Mouse (Mus musculus) hindbrain, embryonic 16.5 days (tissue): ENCODE measurements around the gene Cdc37. TPM values are rescaled to one million over a fixed set of nuclear protein-coding genes. Genes with fewer than 3 reads are reported as not detected.
A peak's percentile ranks its signal among the peaks of the same experiment; 100 is the strongest.

Source experiments
- ATAC-seq: fragments of 200-750 bp; cut with Nextera tagmentation; 2 replicates; pipeline ENCODE4 v1.8.0; 2017; ENCODE audit warnings: moderate TSS enrichment, moderate library complexity
- H3K27ac ChIP-seq: fragments of 300-500 bp; sonication (generic); 2 replicates; pipeline ENCODE4 v1.5.1; 2014; ENCODE audit warnings: low read depth, mild to moderate bottlenecking, control low read depth, low read length, moderate library complexity
- H3K27me3 ChIP-seq: fragments of 300-500 bp; sonication (generic); replicated peaks from 2 replicates; pipeline ENCODE4 v1.6.1; 2014; ENCODE audit warnings: low read length; ENCODE audit not compliant: control insufficient read depth, insufficient read depth
- H3K36me3 ChIP-seq: fragments of 300-500 bp; sonication (generic); 2 replicates; pipeline ENCODE4 v1.6.1; 2014; ENCODE audit warnings: mild to moderate bottlenecking, low read length, moderate library complexity, mixed read lengths; ENCODE audit not compliant: control insufficient read depth, insufficient read depth
- H3K4me1 ChIP-seq: fragments of 300-500 bp; sonication (generic); 2 replicates; pipeline ENCODE4 v1.6.1; 2014; ENCODE audit warnings: low read depth, low read length; ENCODE audit not compliant: control insufficient read depth, insufficient read depth
- H3K4me2 ChIP-seq: fragments of 300-500 bp; sonication (generic); 2 replicates; pipeline ENCODE4 v1.6.1; 2014; ENCODE audit warnings: mild to moderate bottlenecking, low read length, control low read depth, moderate library complexity
- H3K4me3 ChIP-seq: fragments of 300-500 bp; sonication (generic); 2 replicates; pipeline ENCODE4 v1.5.1; 2014; ENCODE audit warnings: mild to moderate bottlenecking, low read length, control low read depth, moderate library complexity
- H3K9ac ChIP-seq: fragments of 300-500 bp; sonication (generic); 2 replicates; pipeline ENCODE4 v1.6.1; 2014; ENCODE audit warnings: low read depth, mild to moderate bottlenecking, control low read depth, low read length, moderate library complexity
- H3K9me3 ChIP-seq: fragments of 300-500 bp; sonication (generic); 2 replicates; pipeline ENCODE4 v1.6.1; 2014; ENCODE audit warnings: mild to moderate bottlenecking, low read length, moderate library complexity; ENCODE audit not compliant: control insufficient read depth
- WGBS: fragments of 180-500 bp; shearing (Covaris S2); extraction: QIAGEN DNeasy Blood & Tissue Kit; methylation state at CpG from one replicate; pipeline ENCODE4 v1.1.7; 2014; 5-methylcytosine and 5-hydroxymethylcytosine counted together
- polyA plus RNA-seq: library from polyadenylated mRNA; unstranded; fragments of >200 nt; fragmentation: Nextera tagmentation; extraction: Ambion mirVana; gene quantifications from 2 replicates; pipeline ENCODE4 v1.2.1, GENCODE M21; 2015

Gene Cdc37
- polyA plus RNA-seq, 1 experiment from 2014 or later: 204 TPM

DNA sequence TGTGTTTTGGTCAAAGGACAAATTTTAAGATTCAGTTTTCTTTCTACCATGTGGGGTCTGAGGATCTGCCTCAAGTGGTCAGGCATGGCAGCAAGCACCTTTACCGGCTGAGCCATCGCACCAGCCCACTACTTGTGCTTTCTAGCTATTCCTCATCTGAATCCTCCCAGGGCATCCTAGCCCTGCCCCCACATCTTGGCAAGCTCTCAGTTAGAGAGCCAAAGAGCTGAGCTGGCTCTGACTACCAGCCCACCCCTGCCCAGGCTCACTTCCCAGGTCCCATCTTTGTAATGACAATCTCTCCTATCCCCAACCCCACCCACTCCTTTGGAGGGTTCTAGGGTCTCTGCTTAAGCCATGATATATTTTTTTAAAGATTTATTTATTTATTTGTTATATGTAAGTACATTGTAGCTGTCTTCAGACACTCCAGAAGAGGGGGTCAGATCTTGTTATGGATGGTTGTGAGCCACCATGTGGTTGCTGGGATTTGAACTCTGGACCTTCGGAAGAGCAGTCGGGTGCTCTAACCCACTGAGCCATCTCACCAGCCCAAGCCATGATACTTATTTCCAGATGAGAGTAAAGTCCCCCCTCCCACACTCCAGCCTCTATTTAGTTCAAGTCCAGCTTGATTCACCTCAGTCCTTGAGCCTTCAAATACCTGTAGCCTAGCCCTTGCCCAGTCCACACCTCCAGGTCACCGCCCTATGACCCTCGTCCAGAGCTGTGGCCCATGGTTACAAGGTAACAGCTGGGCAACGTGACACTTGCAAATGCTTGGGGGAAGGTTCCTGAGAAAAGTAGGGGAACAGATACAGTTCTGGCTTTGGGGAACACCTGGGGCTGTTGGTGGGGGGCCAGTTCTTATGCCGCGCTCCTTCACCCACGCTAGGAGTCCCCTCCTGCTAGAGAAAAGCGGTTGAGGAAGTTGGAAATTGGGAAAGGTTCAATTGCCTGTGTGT is 13.6 kb upstream of the Cdc37 start:
- no peak overlapping the region for H3K4me3 ChIP-seq
- H3K27ac ChIP-seq: no peak overlapping the region
- peaks cover 53% of the 10 kb centered on the region for H3K27me3 ChIP-seq
- no peak overlapping the region for H3K9ac ChIP-seq
- ATAC-seq: no peak
- peaks cover 21% of the 10 kb centered on the region for H3K4me1 ChIP-seq
- WGBS: 36% methylated on average over 11 of the region's 11 CpGs
- H3K36me3 ChIP-seq: no peaks in the 10 kb centered on the region
- no peak overlapping the region for H3K4me2 ChIP-seq
- no peaks in the 10 kb centered on the region for H3K9me3 ChIP-seq

DNA sequence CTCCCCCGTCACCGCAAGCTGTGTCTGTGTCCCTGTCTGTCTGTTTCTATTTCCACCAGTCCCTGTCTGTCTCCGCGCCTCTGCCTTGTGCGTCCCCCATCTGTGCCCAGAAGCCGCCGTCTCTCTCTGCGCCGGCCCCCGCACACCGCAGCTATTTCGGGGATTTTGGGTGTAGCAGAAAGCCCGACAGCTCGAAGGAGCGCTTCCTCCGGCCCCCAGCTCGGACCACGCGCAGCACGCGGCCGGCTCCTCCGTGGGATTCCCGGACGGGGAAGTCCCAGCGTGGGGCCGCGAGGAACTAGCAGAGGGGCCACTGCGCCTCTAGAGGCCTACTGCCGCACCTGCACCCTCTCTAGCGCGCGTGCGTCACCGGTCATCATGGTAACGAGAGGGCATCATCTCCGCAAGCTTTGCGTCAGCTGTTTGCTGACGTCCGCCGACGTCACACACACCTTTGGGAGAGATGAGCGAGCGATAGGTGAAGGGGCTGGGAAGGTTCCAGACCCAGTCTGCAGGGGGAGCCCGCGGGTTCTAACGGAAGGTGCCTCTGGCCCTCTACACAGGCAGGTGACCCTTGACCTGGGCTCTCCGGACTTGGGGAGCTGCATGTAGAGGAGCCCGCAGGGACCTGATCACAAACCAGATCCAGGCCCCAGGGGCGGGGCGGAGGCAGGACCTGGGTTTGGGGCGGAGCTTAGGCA is 11.6 kb upstream of the Cdc37 start:
- H3K9me3 ChIP-seq: peaks cover 3% of the 10 kb centered on the region; the same call in 1 of the 2 replicates
- peak overlapping the region; percentile 85 for H3K9ac ChIP-seq
- H3K4me2 ChIP-seq: peak overlapping the region; percentile 93
- ATAC-seq: peak; percentile 66
- under 1% methylated on average over 52 of the region's 52 CpGs for WGBS
- H3K4me3 ChIP-seq: peak overlapping the region; percentile 61
- peaks cover 38% of the 10 kb centered on the region for H3K27me3 ChIP-seq
- peaks cover 18% of the 10 kb centered on the region for H3K4me1 ChIP-seq
- H3K27ac ChIP-seq: peak overlapping the region; percentile 37; the same call in 1 of the 2 replicates
- H3K36me3 ChIP-seq: no peaks in the 10 kb centered on the region

DNA sequence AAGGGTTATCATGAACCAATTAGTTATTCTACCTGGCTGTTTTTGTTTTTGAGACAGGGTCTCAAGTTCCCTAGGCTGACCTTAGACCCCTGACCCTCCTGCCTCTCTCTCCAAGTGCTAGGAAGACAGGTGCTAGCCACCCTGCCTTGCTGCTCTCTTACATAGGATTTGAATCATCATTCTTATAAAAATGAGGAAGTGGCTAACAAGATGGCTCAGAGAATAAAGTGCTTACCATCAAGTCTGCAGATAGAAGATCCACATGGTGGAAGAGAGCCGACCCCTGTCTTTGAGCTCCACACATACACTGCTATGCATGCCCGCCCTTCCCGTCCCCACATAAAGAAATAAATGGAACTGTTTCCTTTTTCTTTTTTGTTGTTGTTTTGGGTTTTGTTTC is 5.0 kb upstream of the Cdc37 start:
- Histone ChIP-seq H3K9ac (no peak overlapping the region), H3K9me3 (peaks cover 3% of the 10 kb centered on the region; the same call in 1 of the 2 replicates), H3K4me2 (no peak overlapping the region), H3K4me3 (no peak overlapping the region), H3K27ac (no peak overlapping the region), H3K36me3 (no peaks in the 10 kb centered on the region), H3K27me3 (peaks cover 3% of the 10 kb centered on the region; the same call in 1 of the 2 replicates), H3K4me1 (peaks cover 7% of the 10 kb centered on the region)
- ATAC-seq: no peak
- 90% methylated on average over 3 of the region's 3 CpGs for WGBS

DNA sequence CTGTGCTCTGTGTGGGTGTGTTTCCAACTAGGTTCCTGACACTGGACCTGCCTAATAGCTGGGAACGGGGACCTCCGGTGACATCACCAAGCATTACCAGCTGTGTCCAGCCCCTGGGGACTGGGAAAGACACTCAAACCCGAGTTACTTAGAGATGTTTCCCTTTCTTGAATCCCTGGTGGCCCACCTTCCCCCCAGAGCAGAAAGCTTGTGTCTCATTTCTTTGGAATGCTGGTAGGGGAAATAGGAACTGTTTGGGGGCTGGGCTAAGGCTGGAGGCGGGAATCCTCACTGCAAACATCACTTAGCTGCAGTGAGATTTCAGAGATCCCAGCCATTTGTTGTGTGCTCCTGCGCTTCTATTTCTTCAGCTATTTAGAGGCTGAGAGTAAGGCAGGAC is 4.1 kb upstream of the Cdc37 start:
- Histone ChIP-seq H3K9me3 (peaks cover 3% of the 10 kb centered on the region; the same call in 1 of the 2 replicates), H3K4me1 (peaks cover 12% of the 10 kb centered on the region), H3K27ac (no peak overlapping the region), H3K9ac (no peak overlapping the region), H3K4me2 (peak overlapping the region; percentile 54), H3K36me3 (no peaks in the 10 kb centered on the region), H3K27me3 (peaks cover 3% of the 10 kb centered on the region; the same call in 1 of the 2 replicates), H3K4me3 (peak overlapping the region; percentile 26)
- ATAC-seq: no peak
- WGBS: 17% methylated on average over 5 of the region's 5 CpGs

DNA sequence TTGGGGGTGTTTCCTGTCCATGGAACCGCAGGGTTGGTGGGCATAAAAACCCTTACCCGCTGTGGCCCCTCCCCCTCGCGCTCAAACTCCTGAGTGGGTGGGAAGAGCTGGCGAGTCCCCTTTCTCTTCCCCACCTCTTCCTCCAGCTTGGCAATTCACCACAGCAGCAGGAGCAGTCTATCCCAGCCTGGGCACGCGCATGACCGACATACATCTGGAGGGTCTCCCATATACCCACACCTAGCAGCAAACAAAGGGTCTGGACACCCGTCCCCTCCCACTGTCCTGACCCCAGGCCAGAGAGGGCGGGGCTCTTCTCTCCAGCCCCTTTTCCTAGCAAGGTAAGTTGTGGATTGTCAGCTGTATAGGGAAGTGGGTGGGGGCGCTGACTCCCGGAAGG is 3.5 kb upstream of the Cdc37 start:
- WGBS: 10% methylated on average over 10 of the region's 12 CpGs
- peak overlapping the region; percentile 33; the same call in 1 of the 2 replicates for H3K9ac ChIP-seq

DNA sequence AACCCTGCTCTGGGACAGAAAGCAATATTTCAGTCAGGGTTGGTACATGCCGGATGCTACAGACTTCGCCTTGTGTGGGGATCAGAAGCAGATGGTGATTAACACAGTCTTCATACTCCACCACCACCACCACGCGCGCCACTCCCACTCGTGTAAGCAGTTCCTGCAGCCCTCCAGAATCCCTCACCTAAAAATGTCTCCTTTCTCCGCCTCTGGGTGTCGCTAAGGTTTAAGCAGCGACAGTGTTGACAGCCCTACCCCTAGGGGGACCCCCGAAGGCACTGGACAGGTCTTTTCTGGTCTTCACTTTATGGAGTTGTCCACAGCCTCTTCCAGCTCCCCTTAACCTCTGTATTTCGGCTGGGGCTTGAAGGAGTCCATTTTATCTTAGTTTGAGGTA is 2.9 kb upstream of the Cdc37 start:
- Histone ChIP-seq H3K27ac (no peak overlapping the region), H3K4me2 (peak overlapping the region; percentile 54), H3K27me3 (peaks cover 3% of the 10 kb centered on the region; the same call in 1 of the 2 replicates), H3K36me3 (no peaks in the 10 kb centered on the region), H3K4me3 (peak overlapping the region; percentile 26), H3K9me3 (0 out of 2 replicates have a peak, but pooled peaks cover 3% of the 10 kb centered on the region), H3K9ac (no peak overlapping the region; the same call in 1 of the 2 replicates), H3K4me1 (peaks cover 22% of the 10 kb centered on the region)
- 2% methylated on average over 11 of the region's 11 CpGs for WGBS
- ATAC-seq: no peak

More for the DNA sequence above, 3.5 kb upstream of the Cdc37 start:
- H3K9me3 ChIP-seq: peaks cover 3% of the 10 kb centered on the region; the same call in 1 of the 2 replicates
- H3K27ac ChIP-seq: no peak overlapping the region
- H3K4me1 ChIP-seq: peaks cover 17% of the 10 kb centered on the region
- H3K4me2 ChIP-seq: peak overlapping the region; percentile 54
- H3K4me3 ChIP-seq: peak overlapping the region; percentile 26
- H3K36me3 ChIP-seq: no peaks in the 10 kb centered on the region
- H3K27me3 ChIP-seq: peaks cover 3% of the 10 kb centered on the region; the same call in 1 of the 2 replicates
- ATAC-seq: no peak

DNA sequence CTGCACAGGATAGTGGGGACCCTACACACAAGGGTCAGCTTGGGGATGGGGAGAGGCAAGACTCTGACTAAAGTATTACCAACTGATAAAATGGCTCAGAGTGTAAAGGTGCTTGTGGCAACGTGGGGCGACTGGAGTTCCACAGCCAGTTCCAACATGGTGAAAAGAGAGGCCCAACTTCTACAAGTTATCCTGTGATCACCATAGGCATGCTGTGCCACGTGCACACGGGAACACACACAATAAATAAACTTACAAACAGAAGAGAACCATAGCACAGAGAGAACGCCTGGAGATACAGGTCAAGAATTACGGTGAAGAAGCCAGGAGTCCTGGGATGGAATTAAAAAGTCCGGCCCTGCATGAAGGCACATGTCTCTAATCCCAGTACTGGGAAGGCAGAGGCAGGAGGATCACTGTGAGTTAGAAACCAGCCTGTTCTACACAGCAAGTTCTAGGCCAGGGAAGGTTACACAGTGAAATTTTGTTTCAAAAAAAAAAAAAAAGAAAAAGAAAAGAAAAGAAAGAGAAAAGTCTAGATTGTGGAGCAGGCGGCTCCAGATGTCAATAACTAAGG is 617 bp downstream of the Cdc37 start:
- WGBS: 14% methylated on average over 8 of the region's 8 CpGs
- Histone ChIP-seq H3K27me3 (peaks cover 3% of the 10 kb centered on the region; the same call in 1 of the 2 replicates), H3K27ac (peak overlapping the region; percentile 80; the same call in 1 of the 2 replicates), H3K4me2 (peak overlapping the region; percentile 99), H3K9ac (peak overlapping the region; percentile 91), H3K9me3 (no peaks in the 10 kb centered on the region), H3K4me1 (peaks cover 37% of the 10 kb centered on the region), H3K4me3 (peak overlapping the region; percentile 92), H3K36me3 (0 out of 2 replicates have a peak, but pooled peaks cover 3% of the 10 kb centered on the region)
- no peak for ATAC-seq

DNA sequence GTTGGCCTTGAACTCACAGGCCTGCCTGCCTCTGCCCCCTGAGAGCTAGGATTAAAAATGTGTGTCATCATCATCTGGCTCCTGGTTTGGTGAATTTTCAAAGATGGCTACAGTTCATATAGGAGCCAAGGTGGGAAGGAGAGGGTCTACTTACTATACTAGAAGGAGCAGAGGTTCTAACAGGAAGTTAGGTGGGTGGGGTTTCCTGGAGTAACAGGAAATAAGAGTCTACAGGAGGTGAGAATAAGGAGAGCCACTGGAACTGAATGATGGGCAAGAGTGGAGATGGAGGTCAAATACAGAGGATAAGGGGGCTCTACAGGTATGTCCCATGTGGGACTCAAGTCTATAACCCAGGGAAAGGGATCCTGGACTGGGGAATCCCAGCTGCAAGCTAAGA is 1.4 kb downstream of the Cdc37 start:
- Histone ChIP-seq H3K4me2 (peak overlapping the region; percentile 99), H3K4me1 (peaks cover 36% of the 10 kb centered on the region), H3K36me3 (peaks cover 5% of the 10 kb centered on the region; the same call in 1 of the 2 replicates), H3K27ac (no peak overlapping the region), H3K9me3 (no peaks in the 10 kb centered on the region), H3K27me3 (peaks cover 2% of the 10 kb centered on the region; the same call in 1 of the 2 replicates), H3K4me3 (peak overlapping the region; percentile 92), H3K9ac (0 out of 2 replicates have a peak overlapping the region, but pooled peaks have one; percentile 10)
- ATAC-seq: no peak
